Mouse (Mus musculus) brown adipose tissue, adult 24 weeks (tissue): ENCODE measurements around the gene Impdh1. TPM values are rescaled to one million over a fixed set of nuclear protein-coding genes. Genes with fewer than 3 reads are reported as not detected.

Experiments
- polyA plus RNA-seq: library from polyadenylated mRNA; stranded (reverse); fragments of >200 nt; gene quantifications from 2 replicates; pipeline ENCODE4 v1.2.4, GENCODE M21; 2012; ENCODE audit not compliant: missing spikeins, insufficient read depth, insufficient read length

The Impdh1 gene
- polyA plus RNA-seq, 1 experiment = 68.7 TPM

Other genes starting within 250 kb of the Impdh1 start
- 83.0 and 169 TPM in 2 replicates for gene Lep, start 156.1 kb downstream of the Impdh1 start, polyA plus RNA-seq
- 29.0 and 33.8 TPM in 2 replicates for gene Rbm28, start 51.4 kb downstream of the Impdh1 start, polyA plus RNA-seq
- 1.5 and 1.6 TPM in 2 replicates for gene Prrt4, start 36.8 kb downstream of the Impdh1 start, polyA plus RNA-seq
- gene Hilpda, start 56.1 kb upstream of the Impdh1 start, polyA plus RNA-seq = 9.2 and 22.3 TPM in 2 replicates
- not detected in 2 replicates for gene Fam71f2, start 63.2 kb upstream of the Impdh1 start, polyA plus RNA-seq
- not detected in 2 replicates for gene Fam71f1, start 102.8 kb upstream of the Impdh1 start, polyA plus RNA-seq
- gene Calu, start 131.7 kb upstream of the Impdh1 start, polyA plus RNA-seq = 119 and 162 TPM in 2 replicates
- not detected in 2 replicates for gene Opn1sw, start 172.1 kb upstream of the Impdh1 start, polyA plus RNA-seq
- 0.46 TPM in 1 of 2 replicates, not detected in the other for gene Ccdc136, start 179.9 kb upstream of the Impdh1 start, polyA plus RNA-seq
- 1.5 and 3.0 TPM in 2 replicates for gene Flnc, start 216.9 kb upstream of the Impdh1 start, polyA plus RNA-seq